Mouse (Mus musculus) inflammation-experienced regulatory T-cells (primary cell): ENCODE results near the gene Bscl2. TPM values are rescaled to one million over a fixed set of nuclear protein-coding genes. Genes with fewer than 3 reads are reported as not detected.

Experiments used
- polyA plus RNA-seq, 2 experiments: library from polyadenylated mRNA; unstranded; fragments of 100-300 nt; shearing (Covaris generic); gene quantifications; one replicate each; pipeline ENCODE4 v1.2.1; 2017

The Bscl2 gene
- polyA plus RNA-seq, 2 experiments from 2014 or later: 87.2 to 89.9 TPM

Other genes starting within 250 kb of the Bscl2 start
- gene Slc22a8, start 246.2 kb upstream of the Bscl2 start, polyA plus RNA-seq: 1 to 10 TPM in 1 of 2 experiments, under 1 TPM in 1; 0.12 to 1.8 TPM
- under 1 TPM; 0.06 to 0.58 TPM for gene Slc22a6, start 219.4 kb upstream of the Bscl2 start, polyA plus RNA-seq
- under 1 TPM; 0.07 to 0.15 TPM for gene Chrm1, start 173.7 kb upstream of the Bscl2 start, polyA plus RNA-seq
- gene Slc3a2, start 114.1 kb upstream of the Bscl2 start, polyA plus RNA-seq: 100 to 1,000 TPM; 155 to 158 TPM
- gene Wdr74, start 101.6 kb upstream of the Bscl2 start, polyA plus RNA-seq: 10 to 100 TPM; 67.5 to 85.9 TPM
- under 1 TPM in 1 of 2 experiments, not detected in 1; 0.60 TPM for gene 1700092M07Rik, start 96.7 kb upstream of the Bscl2 start, polyA plus RNA-seq
- 100 to 1,000 TPM; 143 to 155 TPM for gene Stx5a, start 96.1 kb upstream of the Bscl2 start, polyA plus RNA-seq
- gene Nxf1, start 80.4 kb upstream of the Bscl2 start, polyA plus RNA-seq: 100 to 1,000 TPM; 255 to 317 TPM
- gene Tmem223, start 66.5 kb upstream of the Bscl2 start, polyA plus RNA-seq: 10 to 100 TPM; 88.2 to 88.6 TPM
- gene Tmem179b, start 63.0 kb upstream of the Bscl2 start, polyA plus RNA-seq: 100 to 1,000 TPM; 159 to 171 TPM
- 10 to 100 TPM; 13.3 to 16.6 TPM for gene Taf6l, start 51.0 kb upstream of the Bscl2 start, polyA plus RNA-seq
- 100 to 1,000 TPM; 140 to 144 TPM for gene Polr2g, start 38.9 kb upstream of the Bscl2 start, polyA plus RNA-seq
- gene Zbtb3, start 34.9 kb upstream of the Bscl2 start, polyA plus RNA-seq: 1 to 10 TPM; 2.7 to 4.7 TPM
- gene Ttc9c, start 18.1 kb upstream of the Bscl2 start, polyA plus RNA-seq: 10 to 100 TPM; 41.8 to 55.6 TPM
- 10 to 100 TPM in 1 of 2 experiments, 1 to 10 TPM in 1; 8.6 to 15.5 TPM for gene Hnrnpul2, start 17.5 kb upstream of the Bscl2 start, polyA plus RNA-seq
- gene AC129217.1, start 7.7 kb upstream of the Bscl2 start, polyA plus RNA-seq: not detected
- gene Gng3, start 1.7 kb downstream of the Bscl2 start, polyA plus RNA-seq: under 1 TPM; 0.29 to 0.80 TPM
- 1 to 10 TPM in 1 of 2 experiments, not detected in 1; 1.2 TPM for gene Lrrn4cl, start 13.3 kb downstream of the Bscl2 start, polyA plus RNA-seq
- 100 to 1,000 TPM; 145 to 156 TPM for gene Ubxn1, start 34.0 kb downstream of the Bscl2 start, polyA plus RNA-seq
- gene Uqcc3, start 43.5 kb downstream of the Bscl2 start, polyA plus RNA-seq: 10 to 100 TPM; 71.1 to 77.2 TPM
- 100 to 1,000 TPM in 1 of 2 experiments, 10 to 100 TPM in 1; 99.3 to 105 TPM for gene Lbhd1, start 46.3 kb downstream of the Bscl2 start, polyA plus RNA-seq
- not detected for gene Gm49403, start 46.5 kb downstream of the Bscl2 start, polyA plus RNA-seq
- gene 1810009A15Rik, start 51.4 kb downstream of the Bscl2 start, polyA plus RNA-seq: 10 to 100 TPM; 39.7 to 55.4 TPM
- not detected for gene Gm49416, start 51.5 kb downstream of the Bscl2 start, polyA plus RNA-seq
- 10 to 100 TPM; 35.8 to 44.9 TPM for gene Ints5, start 55.5 kb downstream of the Bscl2 start, polyA plus RNA-seq
- 100 to 1,000 TPM; 108 to 118 TPM for gene Ganab, start 60.6 kb downstream of the Bscl2 start, polyA plus RNA-seq
- 10 to 100 TPM; 52.1 to 63.5 TPM for gene B3gat3, start 82.9 kb downstream of the Bscl2 start, polyA plus RNA-seq
- gene Rom1, start 91.9 kb downstream of the Bscl2 start, polyA plus RNA-seq: 10 to 100 TPM; 10.2 to 16.3 TPM
- gene Eml3, start 92.1 kb downstream of the Bscl2 start, polyA plus RNA-seq: 100 to 1,000 TPM in 1 of 2 experiments, 10 to 100 TPM in 1; 77.4 to 100 TPM
- 100 to 1,000 TPM; 231 to 276 TPM for gene Mta2, start 104.4 kb downstream of the Bscl2 start, polyA plus RNA-seq
- gene Tut1, start 116.4 kb downstream of the Bscl2 start, polyA plus RNA-seq: 10 to 100 TPM; 37.6 to 40.5 TPM
- gene Eef1g, start 129.6 kb downstream of the Bscl2 start, polyA plus RNA-seq: 100 to 1,000 TPM; 264 to 300 TPM
- gene Ahnak, start 151.8 kb downstream of the Bscl2 start, polyA plus RNA-seq: 10 to 100 TPM; 58.4 to 93.3 TPM